Mouse (Mus musculus) left cerebral cortex, postnatal 36 days (tissue): Measurements from ENCODE around the gene Pde8b. TPM values are rescaled to one million over a fixed set of nuclear protein-coding genes. Genes with fewer than 3 reads are reported as not detected.

Source experiments
- DNase-seq, 2 experiments: peaks; one replicate each; pipeline ENCODE4 v3.0.0; 2021 to 2022; ENCODE audit warnings: low spot score in 2 of 2, mixed read lengths in 1 of 2
- intact Hi-C: fragments of 180-260 bp; cut with DNase I; formaldehyde crosslinking; loops from one replicate; pipeline ENCODE4 v1.15.1; 2025
- total RNA-seq, 2 experiments: library from RNA; stranded (reverse); gene quantifications; 2 replicates each; pipeline ENCODE4 v1.2.3; 2021

Gene Pde8b
- total RNA-seq, 2 experiments from 2014 or later = 138 to 151 TPM

GRCm38 (mm10) chr13:95044108-95044507, 206.0 kb downstream of the Pde8b start:
- intact Hi-C loops = no loop called here
- no peak for DNase-seq

- DNase-seq = no peak
- intact Hi-C loops = no loop called here
Measured at GRCm38 (mm10) chr13:95040140-95040738, 209.9 kb downstream of the Pde8b start.

- DNase-seq = no peak
- intact Hi-C loops = no loop called here
Measured at GRCm38 (mm10) chr13:95038200-95038599, 211.9 kb downstream of the Pde8b start.

GRCm38 (mm10) chr13:95034715-95035114, 215.4 kb downstream of the Pde8b start:
- peak; percentile 49 to 55 for DNase-seq

GRCm38 (mm10) chr13:95034094-95034493, 216.0 kb downstream of the Pde8b start:
- no peak for DNase-seq
- intact Hi-C loops = no loop called here

More at GRCm38 (mm10) chr13:95034715-95035114, 215.4 kb downstream of the Pde8b start:
- intact Hi-C loops = no loop called here

GRCm38 (mm10) chr13:95032973-95033372, 217.2 kb downstream of the Pde8b start:
- intact Hi-C loops = no loop called here
- DNase-seq = no peak

- no peak for DNase-seq
- intact Hi-C loops = no loop called here
Measured at GRCm38 (mm10) chr13:95032127-95032831, 217.9 kb downstream of the Pde8b start.

GRCm38 (mm10) chr13:95030828-95031227, 219.3 kb downstream of the Pde8b start:
- no peak for DNase-seq
- intact Hi-C loops = no loop called here

GRCm38 (mm10) chr13:95020216-95020615, 229.9 kb downstream of the Pde8b start:
- no peak for DNase-seq
- intact Hi-C loops = no loop called here

GRCm38 (mm10) chr13:95019345-95019744, 230.8 kb downstream of the Pde8b start:
- intact Hi-C loops = loop anchor here (2.0 to 5.0 kb wide), 3 partner anchors 203 to 327 kb away; no protein-coding TSS in a partner anchor
- DNase-seq = no peak

- DNase-seq = peak; percentile 74 to 78
Measured at GRCm38 (mm10) chr13:95017916-95018315, 232.2 kb downstream of the Pde8b start.

GRCm38 (mm10) chr13:95017278-95017677, 232.9 kb downstream of the Pde8b start:
- intact Hi-C loops = loop anchor here (5.0 kb wide), 2 partner anchors 205 to 270 kb away; no protein-coding TSS in a partner anchor
- no peak for DNase-seq

More at GRCm38 (mm10) chr13:95017916-95018315, 232.2 kb downstream of the Pde8b start:
- intact Hi-C loops = loop anchor here (2.0 to 5.0 kb wide), 3 partner anchors 204 to 329 kb away; no protein-coding TSS in a partner anchor

- intact Hi-C loops = no loop called here
- DNase-seq = no peak
Measured at GRCm38 (mm10) chr13:95011546-95012257, 238.4 kb downstream of the Pde8b start.

GRCm38 (mm10) chr13:95009261-95009660, 240.9 kb downstream of the Pde8b start:
- intact Hi-C loops = no loop called here
- DNase-seq = no peak

- intact Hi-C loops = no loop called here
- no peak for DNase-seq
Measured at GRCm38 (mm10) chr13:95007281-95007680, 242.9 kb downstream of the Pde8b start.

- DNase-seq = no peak
- intact Hi-C loops = no loop called here
Measured at GRCm38 (mm10) chr13:94990516-94990915, 259.6 kb downstream of the Pde8b start.

- DNase-seq = no peak
- intact Hi-C loops = no loop called here
Measured at GRCm38 (mm10) chr13:94979081-94979480, 271.1 kb downstream of the Pde8b start.

GRCm38 (mm10) chr13:94976219-94977186, 273.6 kb downstream of the Pde8b start, which contains the start of gene Wdr41:
TSS of gene Wdr41 (plus strand) at chr13:94976344.
- intact Hi-C loops = no loop called here

GRCm38 (mm10) chr13:94975828-94976218, 274.3 kb downstream of the Pde8b start:
- intact Hi-C loops = no loop called here
- DNase-seq = no peak

More at GRCm38 (mm10) chr13:94976219-94977186, 273.6 kb downstream of the Pde8b start, which contains the start of gene Wdr41:
- DNase-seq = peak; percentile 91 to 94
